Mouse (Mus musculus) liver, adult 2 months (tissue): ENCODE data around the gene Gipc2. TPM values are rescaled to one million over a fixed set of nuclear protein-coding genes. Genes with fewer than 3 reads are reported as not detected.

Experiments used
- DNase-seq: peaks from one replicate; pipeline ENCODE4 v3.0.0-alpha.2; 2011; ENCODE audit warnings: low read depth, low spot score; ENCODE audit errors: extremely low read depth
- H3K27ac ChIP-seq: fragments of 200-500 bp; replicated peaks from 2 replicates; pipeline ENCODE4 v1.5.1; 2012; ENCODE audit warnings: low read depth, mild to moderate bottlenecking, control low read depth, inconsistent platforms, low read length; ENCODE audit not compliant: insufficient read depth
- H3K27me3 ChIP-seq: fragments of 200-500 bp; 2 replicates; pipeline ENCODE4 v1.6.1; 2012; ENCODE audit warnings: mild to moderate bottlenecking, moderate library complexity, low read length, inconsistent platforms; ENCODE audit not compliant: control insufficient read depth, insufficient read depth
- H3K36me3 ChIP-seq: fragments of 200-500 bp; 2 replicates; pipeline ENCODE4 v1.6.1; 2012; ENCODE audit warnings: low read length, inconsistent platforms; ENCODE audit not compliant: control insufficient read depth, insufficient read depth
- H3K4me1 ChIP-seq: fragments of 200-500 bp; 2 replicates; pipeline ENCODE4 v1.6.1; 2011; ENCODE audit warnings: low read length; ENCODE audit not compliant: control insufficient read depth, insufficient read depth
- H3K4me3 ChIP-seq: fragments of 200-500 bp; 2 replicates; pipeline ENCODE4 v1.5.1; 2011; ENCODE audit warnings: low read depth, mild to moderate bottlenecking, control low read depth, low read length, moderate library complexity; ENCODE audit not compliant: insufficient read depth
- H3K79me2 ChIP-seq: fragments of 200-500 bp; 2 replicates; pipeline ENCODE4 v1.6.1; 2012; ENCODE audit warnings: inconsistent platforms, mild to moderate bottlenecking, low read length, moderate library complexity; ENCODE audit not compliant: control insufficient read depth, insufficient read depth
- H3K9ac ChIP-seq: fragments of 200-500 bp; 2 replicates; pipeline ENCODE4 v1.6.1; 2012; ENCODE audit warnings: low read depth, mild to moderate bottlenecking, control low read depth, inconsistent platforms, low read length
- CTCF ChIP-seq: fragments of 200-500 bp; IDR thresholded peaks from 2 replicates; pipeline ENCODE4 v1.5.1; 2011; ENCODE audit warnings: low read depth, low read length, control low read depth
- POLR2A ChIP-seq: fragments of 200-500 bp; IDR thresholded peaks from 2 replicates; pipeline ENCODE4 v1.6.1; 2011; ENCODE audit warnings: low read length, control low read depth; ENCODE audit not compliant: insufficient read depth; ENCODE audit errors: extremely low read depth
- WGBS: fragments of 180-500 bp; shearing (Covaris S2); methylation state at CpG from one replicate; pipeline ENCODE4 v1.1.7; 2018; 5-methylcytosine and 5-hydroxymethylcytosine counted together
- polyA plus RNA-seq: library from polyadenylated mRNA; depleted of rRNA; stranded (reverse); fragments of >200 nt; gene quantifications from 2 replicates; pipeline ENCODE4 v1.2.3, GENCODE M21; 2012
- total RNA-seq: library from RNA; depleted of rRNA; stranded (reverse); fragments of >200 nt; gene quantifications from 2 replicates; pipeline ENCODE4 v1.2.3, GENCODE M21; 2014

Gipc2 gene
- total and polyA plus RNA-seq, 2 experiments: 0.22 to 0.46 TPM

- H3K79me2 ChIP-seq: peaks cover 27% of the 10 kb centered on the region
- H3K4me1 ChIP-seq: peaks cover 17% of the 10 kb centered on the region
- H3K9ac ChIP-seq: peak overlapping the region; percentile 98
- H3K4me3 ChIP-seq: peak overlapping the region; percentile 91
- peak; percentile 74 for DNase-seq
- 2% methylated on average over 25 of the region's 25 CpGs for WGBS
- peak overlapping the region; percentile 98 for H3K27ac ChIP-seq
- no peaks in the 10 kb centered on the region for H3K36me3 ChIP-seq
- H3K27me3 ChIP-seq: no peaks in the 10 kb centered on the region
- TF ChIP-seq POLR2A (no peak), CTCF (no peak)
Observed at GRCm38 (mm10) chr3:152209177-152209966, 43.3 kb upstream of the Gipc2 start.

GRCm38 (mm10) chr3:152208096-152208885 lies 42.3 kb upstream of the Gipc2 start:
- Histone ChIP-seq H3K27ac (peak overlapping the region; percentile 35), H3K79me2 (peaks cover 27% of the 10 kb centered on the region), H3K27me3 (no peaks in the 10 kb centered on the region), H3K4me3 (no peak overlapping the region; the same call in 1 of the 2 replicates), H3K4me1 (peaks cover 15% of the 10 kb centered on the region), H3K36me3 (no peaks in the 10 kb centered on the region), H3K9ac (no peak overlapping the region)
- DNase-seq: peak; percentile 53
- TF ChIP-seq CTCF (no peak), POLR2A (no peak)
- WGBS: 56% methylated on average over 7 of the region's 7 CpGs

GRCm38 (mm10) chr3:152207156-152207555 lies 41.1 kb upstream of the Gipc2 start:
- WGBS: 97% methylated on average over 4 of the region's 4 CpGs
- no peaks in the 10 kb centered on the region for H3K36me3 ChIP-seq

GRCm38 (mm10) chr3:152204577-152204976 lies 38.5 kb upstream of the Gipc2 start:
- TF ChIP-seq POLR2A (no peak), CTCF (no peak)

More at GRCm38 (mm10) chr3:152207156-152207555, 41.1 kb upstream of the Gipc2 start:
- peaks cover 8% of the 10 kb centered on the region for H3K4me1 ChIP-seq
- no peak for DNase-seq
- H3K27ac ChIP-seq: no peak overlapping the region
- H3K4me3 ChIP-seq: no peak overlapping the region
- no peak overlapping the region for H3K9ac ChIP-seq
- peaks cover 21% of the 10 kb centered on the region for H3K79me2 ChIP-seq
- H3K27me3 ChIP-seq: no peaks in the 10 kb centered on the region
- TF ChIP-seq POLR2A (no peak), CTCF (no peak)

GRCm38 (mm10) chr3:152203996-152204395 lies 38.0 kb upstream of the Gipc2 start:
- DNase-seq: no peak

More at GRCm38 (mm10) chr3:152204577-152204976, 38.5 kb upstream of the Gipc2 start:
- Histone ChIP-seq H3K4me1 (peaks cover 8% of the 10 kb centered on the region), H3K4me3 (no peak overlapping the region), H3K79me2 (peaks cover 6% of the 10 kb centered on the region; the same call in 1 of the 2 replicates), H3K9ac (no peak overlapping the region), H3K27ac (no peak overlapping the region), H3K36me3 (no peaks in the 10 kb centered on the region), H3K27me3 (no peaks in the 10 kb centered on the region)
- 88% methylated on average over 3 of the region's 3 CpGs for WGBS
- no peak for DNase-seq

More at GRCm38 (mm10) chr3:152203996-152204395, 38.0 kb upstream of the Gipc2 start:
- no peak overlapping the region for H3K4me3 ChIP-seq
- H3K79me2 ChIP-seq: peaks cover 8% of the 10 kb centered on the region; the same call in 1 of the 2 replicates
- no peaks in the 10 kb centered on the region for H3K36me3 ChIP-seq
- H3K9ac ChIP-seq: no peak overlapping the region
- no peaks in the 10 kb centered on the region for H3K27me3 ChIP-seq
- H3K27ac ChIP-seq: no peak overlapping the region
- H3K4me1 ChIP-seq: peaks cover 6% of the 10 kb centered on the region
- TF ChIP-seq CTCF: no peak
- TF ChIP-seq POLR2A: no peak
- 81% methylated on average over 3 of the region's 3 CpGs for WGBS
